Mouse (Mus musculus) intestine, embryonic 16.5 days (tissue): ENCODE measurements at regions not wholly inside any gene's neighbourhood (a gene's known extent, or its start where the extent isn't known, plus 50 kb on each side); places are given as distances from the start of the nearest gene placed in this dataset.

ENCODE experiments used
- ATAC-seq: fragments of 200-750 bp; cut with Nextera tagmentation; 2 replicates; pipeline ENCODE4 v1.8.0; 2017; ENCODE audit warnings: moderate TSS enrichment, moderate library complexity
- H3K27ac ChIP-seq: fragments of 300-500 bp; sonication (generic); 2 replicates; pipeline ENCODE4 v1.5.1; 2014; ENCODE audit warnings: mild to moderate bottlenecking, low read length
- H3K27me3 ChIP-seq: fragments of 300-500 bp; sonication (generic); replicated peaks from 2 replicates; pipeline ENCODE4 v1.6.1; 2014; ENCODE audit warnings: low read length, control low read depth, mixed read lengths; ENCODE audit not compliant: control insufficient read depth, insufficient read depth
- H3K36me3 ChIP-seq: fragments of 300-500 bp; sonication (generic); 2 replicates; pipeline ENCODE4 v1.6.1; 2014; ENCODE audit warnings: low read length, control low read depth; ENCODE audit not compliant: control insufficient read depth, insufficient read depth
- H3K4me1 ChIP-seq: fragments of 300-500 bp; sonication (generic); 2 replicates; pipeline ENCODE4 v1.6.1; 2014; ENCODE audit warnings: low read length, control low read depth, mixed read lengths; ENCODE audit not compliant: control insufficient read depth, insufficient read depth
- H3K4me2 ChIP-seq: fragments of 300-500 bp; sonication (generic); 2 replicates; pipeline ENCODE4 v1.6.1; 2014; ENCODE audit warnings: low read depth, low read length, control low read depth
- H3K4me3 ChIP-seq: fragments of 300-500 bp; sonication (generic); 2 replicates; pipeline ENCODE4 v1.5.1; 2014; ENCODE audit warnings: mild to moderate bottlenecking, low read length
- H3K9ac ChIP-seq: fragments of 300-500 bp; sonication (generic); 2 replicates; pipeline ENCODE4 v1.6.1; 2014; ENCODE audit warnings: low read depth, low read length
- H3K9me3 ChIP-seq: fragments of 300-500 bp; sonication (generic); 2 replicates; pipeline ENCODE4 v1.6.1; 2016; ENCODE audit warnings: low read length, control low read depth; ENCODE audit not compliant: control insufficient read depth
- WGBS: fragments of 180-500 bp; shearing (Covaris S2); extraction: QIAGEN DNeasy Blood & Tissue Kit; methylation state at CpG from one replicate; pipeline ENCODE4 v1.1.7; 2014; 5-methylcytosine and 5-hydroxymethylcytosine counted together

DNA sequence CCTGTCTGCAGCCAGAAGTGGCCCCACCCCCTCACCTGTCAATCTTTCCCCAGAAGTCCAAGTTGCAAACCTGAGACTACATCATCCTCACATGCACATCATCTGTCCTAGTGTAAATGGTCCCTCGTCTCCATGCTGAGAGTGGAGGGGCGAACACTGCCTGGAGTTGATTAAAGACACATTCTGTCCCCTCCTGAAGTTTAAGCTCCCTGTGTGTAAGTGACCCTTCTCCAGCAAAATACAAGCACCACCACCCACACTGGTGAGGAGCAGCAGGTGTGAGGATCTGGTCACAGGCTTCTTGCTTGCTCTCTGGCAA, 252.6 kb downstream of the Pax3 start:
- H3K4me2 ChIP-seq: no peak overlapping the region
- no peaks in the 10 kb centered on the region for H3K27me3 ChIP-seq
- H3K4me3 ChIP-seq: no peak overlapping the region
- H3K9me3 ChIP-seq: no peaks in the 10 kb centered on the region
- no peaks in the 10 kb centered on the region for H3K4me1 ChIP-seq
- ATAC-seq: no peak
- H3K27ac ChIP-seq: no peak overlapping the region
- WGBS: 69% methylated on average over 2 of the region's 2 CpGs
- no peaks in the 10 kb centered on the region for H3K36me3 ChIP-seq
- no peak overlapping the region for H3K9ac ChIP-seq

DNA sequence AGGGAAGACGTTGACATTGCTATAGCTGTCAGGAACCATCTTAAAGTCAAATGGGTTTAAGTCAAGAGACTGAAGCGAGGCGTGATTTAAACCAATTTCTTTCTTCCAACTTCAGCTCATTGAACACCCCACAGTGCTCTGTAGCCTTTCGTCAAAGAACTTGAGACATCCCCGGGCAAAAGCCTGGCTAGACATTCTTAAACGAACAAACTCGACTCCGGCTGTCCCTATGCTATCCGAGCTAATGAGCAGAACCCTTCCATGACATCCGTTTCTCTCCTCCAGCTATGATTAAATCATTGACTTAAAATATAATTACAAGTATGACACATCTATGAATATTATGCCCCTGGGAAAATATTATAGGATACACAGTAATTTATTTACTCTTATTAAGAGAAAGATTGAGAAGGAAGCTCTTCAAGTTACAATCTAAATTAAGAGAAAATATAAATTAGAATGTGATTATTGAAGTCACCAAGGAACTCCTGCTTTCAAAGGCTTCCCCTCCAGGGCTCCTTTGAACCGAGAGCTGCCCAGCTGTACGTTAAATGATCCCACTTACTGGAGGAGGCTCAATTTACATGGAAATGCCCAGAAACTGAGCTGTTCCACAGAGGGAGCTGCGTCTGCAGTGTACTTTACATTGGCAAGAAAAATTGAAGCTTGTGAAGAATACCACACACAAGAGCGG, 253.2 kb downstream of the Pax3 start:
- Histone ChIP-seq H3K4me1 (no peaks in the 10 kb centered on the region), H3K4me3 (no peak overlapping the region), H3K9ac (no peak overlapping the region), H3K4me2 (no peak overlapping the region), H3K9me3 (no peaks in the 10 kb centered on the region), H3K27me3 (no peaks in the 10 kb centered on the region), H3K36me3 (no peaks in the 10 kb centered on the region), H3K27ac (no peak overlapping the region)
- 71% methylated on average over 14 of the region's 14 CpGs for WGBS
- no peak for ATAC-seq

GRCm38 (mm10) chr1:77943101-77943500, 253.8 kb downstream of the Pax3 start:
- Histone ChIP-seq H3K27me3 (no peaks in the 10 kb centered on the region), H3K4me1 (no peaks in the 10 kb centered on the region), H3K4me3 (no peak overlapping the region), H3K27ac (no peak overlapping the region), H3K36me3 (no peaks in the 10 kb centered on the region), H3K9me3 (no peaks in the 10 kb centered on the region), H3K4me2 (no peak overlapping the region), H3K9ac (no peak overlapping the region)
- no peak for ATAC-seq
- 4% methylated on average over 5 of the region's 5 CpGs for WGBS

- Histone ChIP-seq H3K4me3 (no peak overlapping the region), H3K27ac (no peak overlapping the region), H3K4me1 (no peaks in the 10 kb centered on the region), H3K36me3 (no peaks in the 10 kb centered on the region), H3K4me2 (no peak overlapping the region), H3K27me3 (no peaks in the 10 kb centered on the region), H3K9me3 (no peaks in the 10 kb centered on the region), H3K9ac (no peak overlapping the region)
- no peak for ATAC-seq
- WGBS: 43% methylated on average over 6 of the region's 6 CpGs
Observed at GRCm38 (mm10) chr1:77933095-77933766, 263.7 kb downstream of the Pax3 start.

GRCm38 (mm10) chr1:77932226-77932625, 264.7 kb downstream of the Pax3 start:
- no peak overlapping the region for H3K27ac ChIP-seq
- no peaks in the 10 kb centered on the region for H3K27me3 ChIP-seq
- no peaks in the 10 kb centered on the region for H3K36me3 ChIP-seq
- no peak overlapping the region for H3K9ac ChIP-seq
- no peak overlapping the region for H3K4me2 ChIP-seq
- no peaks in the 10 kb centered on the region for H3K9me3 ChIP-seq
- no peak overlapping the region for H3K4me3 ChIP-seq
- no peak for ATAC-seq
- no peaks in the 10 kb centered on the region for H3K4me1 ChIP-seq
- WGBS: 73% methylated on average over 5 of the region's 5 CpGs

DNA sequence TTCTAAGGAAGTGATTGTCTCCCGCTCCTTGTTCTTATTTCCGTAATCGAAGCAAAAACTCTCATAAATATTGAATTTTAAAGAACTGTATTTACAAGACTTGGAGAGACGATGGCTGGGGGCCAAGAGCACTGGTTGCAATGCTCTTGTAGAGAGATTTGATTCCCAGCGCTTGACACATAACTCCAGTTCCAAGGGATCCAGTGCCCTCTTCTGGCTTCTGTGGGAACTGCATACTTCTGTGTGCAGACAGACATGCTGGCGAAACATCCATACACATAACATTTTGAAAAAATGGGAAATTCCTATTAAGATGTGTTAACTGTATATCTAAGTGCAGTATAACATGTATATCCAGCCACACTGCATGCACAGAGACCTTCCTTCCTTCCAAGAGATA, 266.3 kb downstream of the Pax3 start:
- ATAC-seq: no peak
- no peaks in the 10 kb centered on the region for H3K36me3 ChIP-seq
- no peak overlapping the region for H3K4me2 ChIP-seq
- no peak overlapping the region for H3K27ac ChIP-seq
- H3K9me3 ChIP-seq: no peaks in the 10 kb centered on the region
- H3K4me3 ChIP-seq: no peak overlapping the region
- WGBS: 87% methylated on average over 6 of the region's 6 CpGs
- H3K27me3 ChIP-seq: no peaks in the 10 kb centered on the region
- no peaks in the 10 kb centered on the region for H3K4me1 ChIP-seq
- H3K9ac ChIP-seq: no peak overlapping the region

DNA sequence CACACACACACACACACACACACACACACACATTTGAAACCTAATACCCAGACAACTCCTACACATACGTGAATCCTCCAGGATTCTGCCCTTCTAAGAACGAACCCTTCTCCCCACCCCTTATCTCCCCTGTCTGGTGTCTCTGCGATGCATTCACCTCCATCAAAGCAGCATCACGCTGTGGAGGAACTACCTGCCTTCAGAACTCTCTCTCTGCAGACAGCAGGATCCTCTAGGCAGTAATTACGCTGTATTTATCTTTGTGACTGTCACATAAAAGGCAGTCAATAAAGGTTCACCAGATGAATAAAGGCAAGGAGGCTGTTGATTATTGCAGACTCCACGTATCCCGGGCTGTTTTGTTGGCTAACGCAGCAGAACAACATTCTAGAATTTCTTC, 267.4 kb downstream of the Pax3 start:
- Histone ChIP-seq H3K9ac (no peak overlapping the region), H3K9me3 (no peaks in the 10 kb centered on the region), H3K4me3 (no peak overlapping the region), H3K4me1 (no peaks in the 10 kb centered on the region), H3K27me3 (no peaks in the 10 kb centered on the region), H3K4me2 (no peak overlapping the region), H3K27ac (no peak overlapping the region), H3K36me3 (no peaks in the 10 kb centered on the region)
- 27% methylated on average over 8 of the region's 8 CpGs for WGBS
- no peak for ATAC-seq

DNA sequence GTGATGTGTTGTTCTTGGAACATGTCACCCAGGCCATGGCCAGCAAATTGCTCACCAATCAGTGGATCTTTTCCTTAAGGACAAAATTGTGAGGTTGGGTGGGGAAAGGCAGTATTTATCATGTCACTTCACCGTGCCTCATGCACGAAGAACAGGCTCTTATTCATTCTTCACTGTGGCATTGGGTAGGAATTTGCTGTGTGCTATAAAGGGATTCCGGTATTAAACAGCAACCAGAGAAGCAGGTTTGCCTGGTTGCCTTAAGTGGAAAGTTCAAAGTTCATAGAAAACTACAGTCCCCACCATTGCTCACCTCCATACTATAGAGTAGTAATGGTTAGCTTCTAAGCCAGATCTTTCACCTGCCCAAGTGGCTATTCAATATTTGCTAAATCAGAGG, 270.8 kb downstream of the Pax3 start:
- Histone ChIP-seq H3K27ac (no peak overlapping the region), H3K27me3 (no peaks in the 10 kb centered on the region), H3K9ac (no peak overlapping the region), H3K4me3 (no peak overlapping the region), H3K4me2 (no peak overlapping the region), H3K9me3 (no peaks in the 10 kb centered on the region), H3K4me1 (no peaks in the 10 kb centered on the region), H3K36me3 (no peaks in the 10 kb centered on the region)
- 43% methylated on average over 3 of the region's 3 CpGs for WGBS
- peak; percentile 67 for ATAC-seq

- WGBS: 41% methylated on average over 5 of the region's 5 CpGs
- ATAC-seq: no peak
- Histone ChIP-seq H3K4me1 (no peaks in the 10 kb centered on the region), H3K27me3 (no peaks in the 10 kb centered on the region; the same call in 1 of the 2 replicates), H3K9ac (no peak overlapping the region), H3K9me3 (no peaks in the 10 kb centered on the region), H3K4me3 (no peak overlapping the region), H3K36me3 (no peaks in the 10 kb centered on the region), H3K27ac (no peak overlapping the region), H3K4me2 (no peak overlapping the region)
Observed at GRCm38 (mm10) chr1:77896226-77896625, 300.7 kb downstream of the Pax3 start.

- no peaks in the 10 kb centered on the region for H3K36me3 ChIP-seq
- ATAC-seq: no peak
- no peak overlapping the region for H3K4me2 ChIP-seq
- H3K4me3 ChIP-seq: no peak overlapping the region
- H3K27me3 ChIP-seq: no peaks in the 10 kb centered on the region
- H3K27ac ChIP-seq: no peak overlapping the region
- H3K9ac ChIP-seq: no peak overlapping the region
- H3K4me1 ChIP-seq: no peaks in the 10 kb centered on the region
- H3K9me3 ChIP-seq: no peaks in the 10 kb centered on the region
Observed at GRCm38 (mm10) chr1:77879026-77879425, 317.9 kb downstream of the Pax3 start.
